Mouse (Mus musculus) forebrain, embryonic 13.5 days (tissue): Measurements from ENCODE around the gene Wscd2. TPM values are rescaled to one million over a fixed set of nuclear protein-coding genes. Genes with fewer than 3 reads are reported as not detected.

ENCODE experiments used
- ATAC-seq: fragments of 200-750 bp; cut with Nextera tagmentation; 2 replicates; pipeline ENCODE4 v1.8.0; 2017
- H3K27ac ChIP-seq: fragments of 300-500 bp; sonication (generic); 2 replicates; pipeline ENCODE4 v1.5.1; 2015; ENCODE audit warnings: inconsistent platforms, mild to moderate bottlenecking, moderate library complexity
- H3K27me3 ChIP-seq: fragments of 300-500 bp; sonication (generic); 2 replicates; pipeline ENCODE4 v1.6.1; 2015; ENCODE audit warnings: mild to moderate bottlenecking, inconsistent platforms
- H3K36me3 ChIP-seq: fragments of 300-500 bp; sonication (generic); 2 replicates; pipeline ENCODE4 v1.6.1; 2015; ENCODE audit warnings: mild to moderate bottlenecking, inconsistent platforms; ENCODE audit not compliant: poor library complexity, severe bottlenecking
- H3K4me1 ChIP-seq: fragments of 300-500 bp; sonication (generic); 2 replicates; pipeline ENCODE4 v1.6.1; 2015; ENCODE audit warnings: inconsistent platforms
- H3K4me2 ChIP-seq: fragments of 300-500 bp; sonication (generic); 2 replicates; pipeline ENCODE4 v1.6.1; 2015; ENCODE audit warnings: inconsistent platforms, mild to moderate bottlenecking, moderate library complexity
- H3K4me3 ChIP-seq: fragments of 300-500 bp; sonication (generic); 2 replicates; pipeline ENCODE4 v1.5.1; 2015; ENCODE audit warnings: mild to moderate bottlenecking, inconsistent platforms
- H3K9ac ChIP-seq: fragments of 300-500 bp; sonication (generic); 2 replicates; pipeline ENCODE4 v1.6.1; 2015; ENCODE audit warnings: mild to moderate bottlenecking, inconsistent platforms
- H3K9me3 ChIP-seq: fragments of 300-500 bp; sonication (generic); replicated peaks from 2 replicates; pipeline ENCODE4 v1.6.1; 2016; ENCODE audit warnings: inconsistent platforms
- WGBS: fragments of 180-500 bp; shearing (Covaris S2); methylation state at CpG from one replicate; pipeline ENCODE4 v1.1.7; 2015; 5-methylcytosine and 5-hydroxymethylcytosine counted together
- polyA plus RNA-seq: library from polyadenylated mRNA; unstranded; fragments of >200 nt; fragmentation: Nextera tagmentation; extraction: Ambion mirVana; gene quantifications from 2 replicates; pipeline ENCODE4 v1.2.1, GENCODE M21; 2015

Wscd2 gene
- polyA plus RNA-seq, 1 experiment from 2014 or later = 4.7 TPM

GRCm38 (mm10) chr5:113590010-113590640 is 100.0 kb downstream of the Wscd2 start:
- H3K36me3 ChIP-seq = no peaks in the 10 kb centered on the region
- no peaks in the 10 kb centered on the region for H3K9me3 ChIP-seq
- peaks cover 33% of the 10 kb centered on the region for H3K4me1 ChIP-seq
- H3K27ac ChIP-seq = peak overlapping the region; percentile 31; the same call in 1 of the 2 replicates
- WGBS = 88% methylated on average over 5 of the region's 5 CpGs
- H3K27me3 ChIP-seq = no peaks in the 10 kb centered on the region
- H3K4me3 ChIP-seq = no peak overlapping the region
- no peak overlapping the region for H3K4me2 ChIP-seq
- ATAC-seq = no peak
- no peak overlapping the region for H3K9ac ChIP-seq

GRCm38 (mm10) chr5:113591166-113591565 is 101.0 kb downstream of the Wscd2 start:
- peaks cover 33% of the 10 kb centered on the region for H3K4me1 ChIP-seq
- H3K4me3 ChIP-seq = no peak overlapping the region
- H3K4me2 ChIP-seq = peak overlapping the region; percentile 2; the same call in 1 of the 2 replicates
- peak overlapping the region; percentile 83 for H3K27ac ChIP-seq
- H3K9me3 ChIP-seq = no peaks in the 10 kb centered on the region
- no peaks in the 10 kb centered on the region for H3K27me3 ChIP-seq
- WGBS = 7% methylated on average over 3 of the region's 3 CpGs
- no peaks in the 10 kb centered on the region for H3K36me3 ChIP-seq
- ATAC-seq = peak; percentile 12
- peak overlapping the region; percentile 21; the same call in 1 of the 2 replicates for H3K9ac ChIP-seq

- peaks cover 33% of the 10 kb centered on the region for H3K4me1 ChIP-seq
- 7% methylated on average over 6 of the region's 6 CpGs for WGBS
- H3K9ac ChIP-seq = peak overlapping the region; percentile 12; the same call in 1 of the 2 replicates
- peak overlapping the region; percentile 83 for H3K27ac ChIP-seq
- H3K27me3 ChIP-seq = no peaks in the 10 kb centered on the region
- no peaks in the 10 kb centered on the region for H3K36me3 ChIP-seq
- H3K4me2 ChIP-seq = peak overlapping the region; percentile 2; the same call in 1 of the 2 replicates
- ATAC-seq = peak; percentile 92
- no peaks in the 10 kb centered on the region for H3K9me3 ChIP-seq
- H3K4me3 ChIP-seq = no peak overlapping the region
Observed at GRCm38 (mm10) chr5:113591751-113592230, 101.7 kb downstream of the Wscd2 start.

- Histone ChIP-seq H3K36me3 (no peaks in the 10 kb centered on the region), H3K9me3 (no peaks in the 10 kb centered on the region), H3K4me3 (no peak overlapping the region), H3K27ac (no peak overlapping the region), H3K4me1 (peaks cover 35% of the 10 kb centered on the region), H3K9ac (no peak overlapping the region), H3K27me3 (no peaks in the 10 kb centered on the region), H3K4me2 (no peak overlapping the region)
- no peak for ATAC-seq
- 87% methylated on average over 6 of the region's 6 CpGs for WGBS
Observed at GRCm38 (mm10) chr5:113593911-113594705, 104.0 kb downstream of the Wscd2 start.

- ATAC-seq = no peak
- Histone ChIP-seq H3K4me3 (no peak overlapping the region), H3K9me3 (no peaks in the 10 kb centered on the region), H3K9ac (no peak overlapping the region), H3K27me3 (no peaks in the 10 kb centered on the region), H3K4me1 (peaks cover 29% of the 10 kb centered on the region), H3K27ac (no peak overlapping the region), H3K36me3 (no peaks in the 10 kb centered on the region), H3K4me2 (no peak overlapping the region)
- WGBS = 81% methylated on average over 9 of the region's 9 CpGs
Observed at GRCm38 (mm10) chr5:113596252-113596651, 106.1 kb downstream of the Wscd2 start.

GRCm38 (mm10) chr5:113596780-113597353 is 106.7 kb downstream of the Wscd2 start:
- Histone ChIP-seq H3K4me3 (no peak overlapping the region), H3K9ac (no peak overlapping the region; the same call in 1 of the 2 replicates), H3K27ac (no peak overlapping the region), H3K4me1 (peaks cover 23% of the 10 kb centered on the region), H3K9me3 (no peaks in the 10 kb centered on the region), H3K4me2 (no peak overlapping the region), H3K36me3 (no peaks in the 10 kb centered on the region), H3K27me3 (no peaks in the 10 kb centered on the region)
- WGBS = 68% methylated on average over 9 of the region's 9 CpGs
- no peak for ATAC-seq

GRCm38 (mm10) chr5:113600181-113600580 is 110.0 kb downstream of the Wscd2 start:
- Histone ChIP-seq H3K36me3 (no peaks in the 10 kb centered on the region), H3K4me1 (peaks cover 4% of the 10 kb centered on the region; the same call in 1 of the 2 replicates), H3K9me3 (no peaks in the 10 kb centered on the region), H3K4me2 (no peak overlapping the region), H3K4me3 (no peak overlapping the region), H3K9ac (no peak overlapping the region), H3K27ac (no peak overlapping the region), H3K27me3 (no peaks in the 10 kb centered on the region)
- ATAC-seq = no peak
- WGBS = 76% methylated on average over 3 of the region's 3 CpGs

GRCm38 (mm10) chr5:113600803-113601202 is 110.7 kb downstream of the Wscd2 start:
- Histone ChIP-seq H3K27ac (no peak overlapping the region), H3K36me3 (no peaks in the 10 kb centered on the region), H3K27me3 (no peaks in the 10 kb centered on the region), H3K9ac (no peak overlapping the region), H3K4me3 (no peak overlapping the region), H3K4me2 (no peak overlapping the region), H3K9me3 (no peaks in the 10 kb centered on the region), H3K4me1 (peaks cover 4% of the 10 kb centered on the region; the same call in 1 of the 2 replicates)
- WGBS = 83% methylated on average over 4 of the region's 4 CpGs
- ATAC-seq = no peak

- Histone ChIP-seq H3K4me3 (no peak overlapping the region), H3K27me3 (no peaks in the 10 kb centered on the region), H3K9ac (no peak overlapping the region), H3K4me2 (no peak overlapping the region), H3K4me1 (0 out of 2 replicates have a peak, but pooled peaks cover 7% of the 10 kb centered on the region), H3K36me3 (no peaks in the 10 kb centered on the region), H3K9me3 (no peaks in the 10 kb centered on the region), H3K27ac (no peak overlapping the region)
- 81% methylated on average over 9 of the region's 9 CpGs for WGBS
- no peak for ATAC-seq
Observed at GRCm38 (mm10) chr5:113603471-113603870, 113.3 kb downstream of the Wscd2 start.

GRCm38 (mm10) chr5:113604758-113605157 is 114.6 kb downstream of the Wscd2 start:
- H3K4me1 ChIP-seq = 0 out of 2 replicates have a peak, but pooled peaks cover 9% of the 10 kb centered on the region
- H3K27me3 ChIP-seq = no peaks in the 10 kb centered on the region
- WGBS = 87% methylated on average over 4 of the region's 4 CpGs
- ATAC-seq = no peak
- H3K36me3 ChIP-seq = no peaks in the 10 kb centered on the region
- H3K4me3 ChIP-seq = no peak overlapping the region
- H3K9ac ChIP-seq = no peak overlapping the region
- H3K9me3 ChIP-seq = no peaks in the 10 kb centered on the region
- no peak overlapping the region for H3K27ac ChIP-seq
- H3K4me2 ChIP-seq = no peak overlapping the region

- 84% methylated on average over 3 of the region's 3 CpGs for WGBS
- Histone ChIP-seq H3K9me3 (no peaks in the 10 kb centered on the region), H3K27ac (no peak overlapping the region), H3K27me3 (no peaks in the 10 kb centered on the region), H3K9ac (no peak overlapping the region), H3K4me3 (no peak overlapping the region), H3K36me3 (no peaks in the 10 kb centered on the region), H3K4me1 (0 out of 2 replicates have a peak, but pooled peaks cover 9% of the 10 kb centered on the region), H3K4me2 (no peak overlapping the region)
- ATAC-seq = no peak
Observed at GRCm38 (mm10) chr5:113606121-113606520, 116.0 kb downstream of the Wscd2 start.
